Mouse (Mus musculus) urinary bladder, postnatal 25 days (tissue): Measurements from ENCODE around the gene Abcg8.

Source experiments
- DNase-seq: peaks from one replicate; pipeline ENCODE4 v3.0.0; 2022; ENCODE audit warnings: low spot score

Abcg8 gene

DNA sequence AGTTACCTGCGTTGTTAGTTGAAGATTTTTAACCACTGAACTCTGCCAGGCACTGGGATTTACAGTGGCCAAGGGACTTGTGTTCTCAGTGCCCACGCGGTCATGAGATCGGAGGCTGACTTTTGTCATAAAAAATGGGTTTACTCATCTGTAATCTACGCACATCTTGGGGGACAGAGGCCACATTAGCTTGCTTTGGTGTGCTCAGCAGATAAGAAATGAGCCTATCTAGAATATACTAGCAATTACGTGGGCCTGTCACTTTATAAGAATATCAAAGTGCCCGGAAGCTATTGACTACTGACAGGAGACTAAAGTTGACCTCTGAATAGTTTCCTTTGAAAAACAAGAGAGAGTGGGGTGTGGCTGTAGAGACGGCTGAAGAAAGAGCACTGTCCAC lies 17.2 kb upstream of the Abcg8 start:
- no peak for DNase-seq

DNA sequence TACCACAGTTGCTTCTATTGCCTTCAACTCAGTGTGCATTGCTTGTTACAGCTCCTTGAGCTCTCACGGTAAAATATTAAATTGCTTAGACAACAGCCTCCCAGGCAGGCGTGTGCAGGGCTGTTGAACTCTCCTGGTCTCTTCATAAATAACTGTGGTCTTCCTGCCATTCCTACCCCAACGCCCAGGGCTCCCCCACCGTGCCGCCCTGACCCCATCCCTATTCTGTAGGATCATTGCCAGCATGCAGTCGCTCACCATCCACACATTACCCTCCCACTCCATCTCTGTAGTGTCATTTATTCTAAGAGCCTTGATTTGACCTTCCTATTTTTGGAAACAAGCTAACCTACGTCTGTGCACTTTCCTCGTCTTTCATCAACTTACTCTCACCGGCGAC lies 11.0 kb upstream of the Abcg8 start:
- DNase-seq, result no peak

DNA sequence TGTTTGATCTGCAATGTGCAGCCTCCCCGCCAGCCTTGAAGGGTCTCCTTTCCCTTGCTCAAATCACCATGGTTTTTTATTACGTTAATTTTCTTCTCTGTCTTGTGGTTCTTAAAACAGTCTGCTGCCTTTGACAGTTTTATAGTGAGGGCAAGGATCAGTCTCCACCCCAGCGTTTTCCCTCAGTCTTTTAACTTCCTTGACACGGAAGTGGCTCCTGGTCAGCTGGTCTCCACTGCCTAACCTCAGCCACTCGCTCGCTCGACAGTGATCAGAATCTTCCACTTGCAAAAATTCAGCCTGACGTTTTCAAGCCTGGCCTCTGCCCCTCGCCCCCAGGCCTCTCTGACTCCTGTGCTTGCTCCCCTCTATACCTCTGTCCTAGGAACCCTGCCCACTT lies 10.4 kb upstream of the Abcg8 start:
- DNase-seq, result no peak

DNA sequence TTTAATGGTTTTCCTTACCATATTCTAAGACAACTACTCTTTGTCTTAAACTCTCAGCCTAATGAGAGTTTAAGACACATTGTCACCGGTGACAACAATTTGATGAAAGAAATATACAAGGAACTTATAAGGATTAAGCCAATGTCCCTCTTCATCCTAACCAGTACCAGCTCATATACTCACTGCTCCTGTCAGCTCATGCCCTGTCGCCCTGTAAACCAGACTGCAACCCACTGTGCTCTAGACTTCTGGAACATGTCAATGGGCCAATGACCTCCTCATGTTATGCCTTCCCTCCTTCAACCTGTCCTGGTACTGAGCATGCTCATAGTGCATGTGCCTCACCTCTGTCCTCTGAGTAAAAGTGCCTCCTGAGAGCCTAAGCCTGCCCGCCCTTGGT lies 8.3 kb upstream of the Abcg8 start:
- DNase-seq, result no peak

DNA sequence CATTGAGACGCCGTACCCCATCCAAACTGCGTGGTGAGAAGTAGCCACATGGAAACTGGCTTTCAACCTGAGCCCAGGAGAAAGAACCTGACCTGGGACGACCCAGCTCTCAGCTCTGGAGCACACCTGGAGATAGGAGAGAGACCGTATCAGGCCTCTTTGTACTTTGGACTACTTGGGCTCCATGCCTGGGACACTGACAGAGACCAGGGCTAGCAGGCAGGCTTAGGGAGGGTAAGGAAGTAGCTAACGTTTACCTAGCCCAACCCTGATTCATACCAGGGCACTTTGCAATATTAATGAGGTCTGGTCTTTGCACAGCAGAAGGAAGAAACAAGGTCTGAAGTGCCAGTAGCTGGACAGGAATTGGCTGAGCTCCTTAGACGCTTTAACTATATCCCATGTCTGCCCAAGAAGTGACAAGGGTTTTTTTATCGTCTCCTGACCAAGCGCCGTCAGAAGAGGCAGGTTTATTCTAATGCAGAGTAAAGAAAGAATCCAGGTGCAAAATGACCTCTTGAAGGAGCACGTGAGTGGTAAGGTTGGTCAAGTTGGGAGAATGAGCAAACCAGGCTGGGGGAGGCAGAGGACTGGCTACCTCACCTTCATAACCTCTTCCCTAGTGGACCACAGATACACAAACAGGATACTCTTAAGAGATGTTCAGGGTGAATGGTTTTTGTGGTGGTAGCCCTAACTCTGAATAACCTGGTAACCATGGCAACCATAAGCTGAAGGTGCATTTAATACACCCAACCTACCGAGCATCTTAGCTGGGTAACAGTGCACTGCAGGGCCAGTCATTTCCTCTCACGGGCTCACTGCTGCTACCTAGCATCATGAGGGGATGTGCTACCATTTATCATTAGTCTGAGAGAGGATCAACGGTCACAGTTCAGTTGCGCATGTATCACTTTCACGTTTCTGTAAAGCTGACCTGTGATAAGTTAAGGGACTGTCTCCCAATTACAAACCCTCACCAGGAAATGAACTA lies 3.4 kb upstream of the Abcg8 start:
- no peak for DNase-seq

DNA sequence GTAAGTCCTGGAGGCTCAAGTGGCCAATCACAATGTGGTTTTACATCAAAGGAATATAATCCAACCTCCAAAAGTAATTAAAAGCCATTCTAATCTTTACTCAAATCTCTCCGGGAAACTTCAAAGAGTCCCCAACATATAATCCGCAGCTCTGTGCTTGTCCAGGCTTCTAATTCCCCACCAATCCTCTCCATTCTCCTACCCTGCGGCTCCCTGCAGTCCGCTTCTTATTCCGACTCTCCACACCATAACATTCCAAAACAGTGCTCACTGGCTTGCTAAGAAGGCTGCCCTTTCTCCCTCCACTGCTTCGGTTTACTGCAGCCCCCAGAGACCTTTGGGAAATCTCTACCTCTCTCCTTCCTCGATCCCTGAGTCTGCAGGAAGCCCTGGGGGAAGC lies 2.1 kb upstream of the Abcg8 start:
- DNase-seq, result no peak

DNA sequence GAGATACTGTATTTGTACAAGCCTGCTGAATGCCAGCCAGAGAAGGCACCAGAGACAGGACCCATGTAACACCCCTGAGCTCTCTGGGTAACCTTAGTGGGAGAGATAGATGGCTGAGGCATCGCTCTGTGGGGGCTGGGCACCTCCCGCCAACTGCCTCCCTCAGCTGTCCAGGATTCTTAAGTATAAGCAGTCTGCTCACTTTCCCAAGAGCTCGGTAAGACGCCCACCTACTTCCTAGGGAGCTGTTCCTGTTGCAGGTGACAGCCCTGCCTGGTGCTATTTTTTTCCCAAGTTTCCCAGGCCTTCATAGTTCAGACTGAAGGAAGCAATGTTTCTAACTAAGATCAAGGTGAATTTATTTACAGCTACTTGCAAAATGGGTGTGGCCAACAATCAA lies 898 bp upstream of the Abcg8 start:
- DNase-seq, result no peak

DNA sequence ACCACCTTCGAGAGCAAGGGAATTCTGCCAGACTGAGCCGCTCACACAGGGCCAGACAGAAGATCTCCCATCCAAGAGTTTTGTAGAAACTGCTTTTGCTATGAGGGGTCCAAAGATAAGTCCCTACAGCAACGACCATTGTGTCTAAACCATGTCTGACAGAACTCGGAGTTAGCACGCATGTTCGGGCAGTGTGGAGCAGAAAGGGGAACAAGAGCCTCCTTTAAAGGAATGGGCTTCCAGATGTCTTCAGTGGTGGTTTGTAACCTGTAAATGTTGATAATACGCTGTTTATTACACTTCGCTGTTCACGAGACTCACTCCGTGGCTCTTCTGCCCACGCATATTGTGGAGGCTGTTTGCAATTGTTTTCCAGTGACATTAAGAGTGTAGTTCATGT lies 1.5 kb downstream of the Abcg8 start:
- DNase-seq, result no peak

DNA sequence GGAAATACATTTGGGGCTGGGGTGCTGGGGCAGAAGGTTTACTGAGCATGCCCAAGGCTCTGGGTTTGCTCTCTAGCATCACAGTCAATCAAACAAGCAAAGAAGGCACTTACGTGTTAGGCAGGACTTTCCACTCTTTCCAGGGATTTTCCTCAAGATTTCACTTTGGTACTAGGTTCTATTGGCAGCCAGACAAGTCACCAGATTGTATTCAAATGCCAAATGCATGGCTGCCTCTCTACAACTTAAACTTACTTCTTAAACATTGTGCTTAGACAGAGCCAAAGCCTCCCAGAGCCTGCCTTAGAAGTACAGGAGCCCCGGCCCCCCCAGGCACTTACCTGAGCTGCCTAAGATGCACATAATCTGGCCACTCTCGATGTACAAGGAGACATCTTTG lies 5.6 kb downstream of the Abcg8 start:
- DNase-seq, result no peak

DNA sequence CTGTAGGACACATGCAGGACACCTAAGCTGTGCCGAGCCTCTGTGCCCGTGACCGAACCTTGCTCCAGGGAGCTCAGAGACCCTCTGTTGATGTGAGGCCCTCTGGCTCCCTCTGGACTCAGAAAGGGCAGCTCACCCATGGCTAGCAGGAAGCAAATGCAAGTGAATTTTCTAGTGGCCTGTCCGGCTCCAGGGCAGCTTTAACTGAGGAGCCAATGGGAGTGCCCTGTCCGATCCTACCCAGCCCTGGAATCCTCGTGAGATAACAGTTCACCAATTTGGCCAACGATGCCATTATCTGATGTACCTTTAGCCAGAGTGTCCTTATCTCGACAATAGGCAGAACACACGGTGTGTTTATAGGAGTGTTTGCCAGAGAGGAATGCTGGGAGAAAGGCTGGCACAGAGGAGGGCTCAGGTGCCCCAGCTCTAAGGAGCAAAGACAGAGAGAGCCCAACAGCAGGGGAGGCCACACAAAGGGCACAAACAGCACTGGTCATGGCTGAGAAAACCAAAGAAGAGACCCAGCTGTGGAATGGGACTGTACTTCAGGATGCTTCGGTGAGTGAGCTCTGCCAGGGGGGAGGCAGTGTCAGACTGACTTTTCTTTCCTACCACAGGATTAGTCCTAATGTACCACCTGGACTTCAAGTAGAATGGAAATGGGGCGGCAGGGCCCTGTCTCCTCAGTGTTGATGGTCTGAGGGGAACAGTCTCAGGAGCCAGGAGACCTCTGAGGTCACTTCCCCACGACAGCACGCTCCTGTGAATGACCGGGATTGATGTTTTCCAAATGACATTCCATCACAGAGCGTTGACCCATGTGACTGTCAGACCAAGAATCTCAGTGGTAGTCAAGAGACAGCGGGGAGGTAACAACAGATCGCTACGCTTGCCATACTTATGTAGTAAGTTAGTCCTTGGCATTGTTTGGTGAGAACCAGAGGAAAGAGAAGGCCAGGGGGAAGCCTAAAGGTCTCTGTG lies 6.9 kb downstream of the Abcg8 start, which contains the start of gene Abcg5:
Gene Abcg5 (minus strand): TSS at position 278 of the 984 bp plus-strand sequence.
- DNase-seq, result no peak

DNA sequence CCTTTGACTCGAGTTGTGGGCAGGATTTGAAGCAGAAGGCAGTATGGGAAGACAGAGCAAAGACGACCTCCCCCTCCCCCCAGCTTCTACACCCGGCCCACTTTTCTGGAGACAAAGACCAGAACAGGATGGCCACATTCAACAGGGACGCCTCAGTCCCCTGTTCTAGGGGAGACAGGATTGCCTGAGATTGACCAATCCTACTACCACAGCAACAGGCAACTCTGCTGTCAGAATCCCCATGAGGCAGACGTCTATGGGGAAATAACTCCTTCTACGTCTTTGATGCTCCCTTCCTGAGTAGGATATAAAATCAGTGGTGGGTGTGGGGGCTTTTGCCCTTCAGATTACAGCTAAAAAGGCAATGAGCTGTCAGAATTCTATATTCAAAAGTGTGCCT lies 8.2 kb downstream of the Abcg8 start:
- no peak for DNase-seq

DNA sequence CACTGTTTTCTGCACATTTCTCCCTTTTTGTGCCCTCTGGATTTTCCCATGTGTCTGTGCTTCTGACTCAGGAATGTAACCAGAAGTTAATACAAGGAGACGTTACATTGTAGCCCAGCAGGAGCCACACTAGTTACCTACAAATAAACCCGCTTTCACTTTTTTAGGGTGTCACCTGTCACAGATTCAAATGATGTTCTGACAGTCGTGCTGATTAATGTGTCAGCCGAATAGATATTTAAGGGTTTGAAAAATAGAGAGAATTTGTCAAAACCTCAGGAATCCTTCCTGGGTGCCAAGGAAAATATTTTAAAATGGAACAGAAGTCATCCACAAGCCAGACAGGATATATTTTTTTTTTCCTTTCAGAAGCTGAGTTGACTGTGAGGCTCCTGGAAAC lies 9.2 kb downstream of the Abcg8 start:
- no peak for DNase-seq

DNA sequence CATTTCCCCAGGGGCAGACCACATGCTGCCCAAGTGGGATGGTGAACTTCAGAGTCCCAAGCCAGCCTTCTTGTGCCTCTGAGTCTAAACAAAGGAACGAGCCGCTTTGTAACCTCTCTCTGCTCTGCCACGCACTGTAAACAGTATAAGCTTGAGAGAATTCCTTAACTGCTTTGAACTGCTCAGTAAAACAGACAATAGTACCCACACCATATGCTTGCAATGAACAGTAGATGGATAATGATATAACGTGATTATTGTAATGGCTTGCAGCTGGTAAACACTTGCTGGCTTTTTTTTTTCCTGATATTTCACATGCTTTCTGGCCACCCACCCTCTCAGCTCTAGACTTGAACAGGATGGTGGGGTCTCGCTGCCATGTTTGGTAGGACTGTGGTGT lies 11.9 kb downstream of the Abcg8 start:
- DNase-seq, result no peak

DNA sequence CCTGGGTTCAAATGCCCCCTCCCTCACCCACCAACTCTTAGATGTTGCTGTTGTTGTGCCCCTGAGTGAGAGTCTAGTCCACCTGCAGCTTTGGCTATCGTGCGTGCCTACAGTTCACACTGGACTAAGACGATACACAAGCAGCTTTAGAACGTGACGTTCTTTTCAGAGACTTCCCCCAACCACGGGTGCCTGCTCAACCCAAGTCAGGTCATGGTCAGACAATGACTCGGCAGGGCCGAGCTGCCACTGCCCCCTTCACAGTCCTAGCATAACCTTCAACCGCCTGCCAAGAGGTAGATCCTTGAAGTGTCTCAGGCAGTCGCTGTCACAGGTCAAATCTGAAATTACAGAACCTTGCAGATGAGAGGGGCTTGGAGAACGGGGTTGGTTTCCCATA lies 12.7 kb downstream of the Abcg8 start:
- DNase-seq, result no peak

DNA sequence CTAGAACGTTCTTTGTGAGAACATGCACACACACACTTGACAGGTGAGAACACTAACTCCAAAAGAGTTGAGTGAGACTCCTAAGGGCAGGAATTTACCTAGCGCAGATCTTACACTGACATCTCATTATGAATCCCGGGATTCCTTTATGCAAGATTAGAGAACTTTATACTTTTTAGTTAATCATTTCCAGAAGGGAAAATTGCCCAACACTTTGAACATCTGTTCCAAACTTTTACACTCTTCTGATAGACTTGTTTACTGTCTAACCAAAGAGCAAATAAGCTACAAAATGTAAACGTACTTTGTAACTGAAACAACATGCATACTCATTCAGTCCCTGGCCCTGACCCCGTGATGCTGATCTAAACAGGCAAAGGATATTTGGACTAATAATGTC lies 13.2 kb downstream of the Abcg8 start:
- DNase-seq, result no peak

DNA sequence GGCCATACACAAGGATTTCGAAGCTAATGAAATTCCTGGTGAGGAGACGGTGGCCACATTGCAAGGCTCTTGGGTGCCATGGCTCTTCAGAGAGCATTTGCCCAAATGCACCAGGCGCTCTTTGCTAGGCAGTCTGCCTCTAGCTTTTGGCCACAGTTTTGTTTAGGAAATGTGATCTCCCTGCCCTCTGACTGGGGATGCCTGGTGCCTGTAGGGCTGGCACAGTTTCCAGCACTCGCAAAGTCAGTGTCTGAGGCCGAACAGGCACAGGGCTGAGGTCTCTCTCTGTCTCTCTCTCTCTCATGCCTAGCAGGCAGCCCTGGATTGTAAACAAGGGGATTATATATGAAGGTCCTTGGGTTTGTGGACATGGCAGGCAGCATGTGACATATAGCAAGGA lies 14.0 kb downstream of the Abcg8 start:
- DNase-seq, result no peak

DNA sequence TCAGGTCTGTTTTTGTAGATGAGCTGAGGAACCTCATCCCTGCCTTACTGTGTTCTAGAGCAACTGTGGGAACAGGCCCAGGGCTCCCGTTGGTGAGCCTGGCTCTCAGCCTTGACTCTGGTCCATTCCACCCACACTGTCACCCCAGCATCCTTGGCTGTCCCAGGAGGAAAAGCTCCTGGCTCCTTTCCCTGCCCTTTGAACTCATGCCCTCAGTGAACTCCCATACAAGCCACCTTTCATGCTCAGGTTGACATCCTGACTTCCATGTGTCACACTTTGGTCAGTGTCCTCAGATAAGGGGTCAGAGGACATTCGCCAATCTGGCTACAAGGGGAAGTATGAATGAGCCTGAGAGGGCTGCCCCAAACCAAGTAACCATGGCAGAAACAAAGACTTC lies 17.6 kb downstream of the Abcg8 start:
- no peak for DNase-seq

DNA sequence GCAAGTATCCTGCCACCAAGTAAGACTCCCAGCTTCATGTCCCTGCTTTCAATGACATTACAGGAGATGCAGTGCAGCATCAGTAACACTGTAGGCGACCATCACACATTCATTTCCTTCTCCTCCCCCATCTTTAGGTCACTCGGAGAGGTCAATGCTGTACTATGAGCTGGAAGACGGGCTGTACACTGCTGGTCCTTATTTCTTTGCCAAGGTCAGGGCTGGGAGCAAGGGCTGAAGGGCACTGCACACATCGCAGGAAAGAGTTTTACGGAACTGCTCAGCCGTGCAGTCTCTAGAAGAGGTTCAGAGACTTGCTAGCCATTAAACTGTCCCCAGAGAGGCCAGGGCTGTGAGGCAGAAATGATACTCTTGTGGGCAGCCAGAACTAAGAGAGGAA lies 20.4 kb downstream of the Abcg8 start:
- DNase-seq, result no peak

DNA sequence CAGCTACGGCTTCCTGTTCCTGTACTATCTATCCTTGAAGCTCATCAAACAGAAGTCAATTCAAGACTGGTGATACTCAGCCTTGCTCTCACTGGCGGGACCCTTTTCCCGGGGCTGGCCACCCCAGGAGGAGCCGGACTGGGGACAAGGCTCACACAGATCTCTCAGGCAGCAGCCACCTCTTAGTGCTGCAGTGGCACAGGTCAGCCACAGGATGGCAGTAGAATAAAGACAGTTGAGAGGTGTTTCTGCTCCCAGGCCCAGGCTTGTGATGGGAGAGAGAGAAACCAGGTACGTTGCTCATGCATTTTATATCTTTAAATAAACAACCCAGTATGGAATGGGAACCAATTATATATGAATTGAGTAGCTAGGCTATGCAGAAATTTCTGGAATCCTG lies 22.6 kb downstream of the Abcg8 start:
- DNase-seq, result peak; percentile 47

DNA sequence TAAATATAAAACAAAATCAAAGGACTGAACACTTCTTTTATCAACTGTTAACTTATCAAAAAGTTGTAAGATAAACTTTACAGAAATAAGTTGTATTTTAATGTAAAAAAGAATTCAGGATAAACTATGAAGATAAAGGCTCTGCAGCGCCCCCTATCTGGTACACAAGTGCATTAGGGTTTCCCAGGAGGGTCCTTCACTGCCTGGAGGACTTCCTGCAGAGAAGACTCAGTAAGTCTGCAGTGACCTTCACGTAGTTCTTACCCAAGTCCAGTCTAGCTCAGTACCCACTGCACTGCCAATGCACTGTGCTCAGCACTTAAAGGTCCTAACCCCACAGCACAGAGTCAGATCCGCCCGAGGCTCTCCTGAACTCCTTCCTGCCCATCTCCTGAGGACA lies 31.3 kb downstream of the Abcg8 start:
- DNase-seq, result no peak

DNA sequence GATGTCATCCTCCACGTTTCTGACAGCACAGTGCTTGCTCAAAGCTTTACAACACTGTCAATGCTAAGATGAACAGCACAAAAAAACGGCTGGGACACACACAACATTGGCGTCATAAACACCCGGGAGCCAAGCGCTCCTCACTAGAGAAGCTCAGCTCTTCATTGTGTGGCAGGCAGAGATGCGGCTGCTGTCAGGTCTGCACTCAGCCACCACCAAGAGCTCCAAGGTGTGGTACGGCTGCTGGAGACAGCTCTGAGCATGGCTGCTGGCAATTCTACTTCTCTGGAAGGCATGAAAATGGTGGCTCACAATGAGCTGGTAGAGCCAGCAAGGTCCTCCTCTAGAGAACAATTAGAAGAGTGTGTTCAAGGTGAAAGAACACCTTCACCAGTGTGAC lies 32.7 kb downstream of the Abcg8 start:
- no peak for DNase-seq

DNA sequence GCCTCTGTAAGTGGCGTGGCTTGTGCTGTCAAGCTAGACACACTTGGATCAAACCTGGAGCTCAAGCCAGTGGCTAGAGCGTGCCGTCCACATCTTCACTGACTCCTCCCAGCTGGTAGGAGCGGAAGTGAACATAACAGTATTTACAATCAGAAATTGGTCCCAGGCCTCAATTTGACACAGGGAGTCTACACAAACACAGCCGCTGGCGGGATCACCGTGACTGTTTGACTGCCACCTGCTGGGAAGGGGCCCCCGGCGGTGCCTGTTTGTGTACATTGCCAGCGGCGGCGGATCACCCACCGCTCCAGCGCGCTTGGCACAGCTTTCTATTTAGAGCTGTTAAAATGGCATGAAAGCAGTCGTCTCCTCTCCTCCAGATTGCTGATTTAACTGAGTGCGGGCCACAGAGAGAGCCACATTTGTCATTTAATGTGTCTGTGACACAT lies 33.3 kb downstream of the Abcg8 start:
- no peak for DNase-seq
